Mouse (Mus musculus): ENCODE measurements around the gene Gm3336. TPM values are rescaled to one million over a fixed set of nuclear protein-coding genes. Genes with fewer than 3 reads are reported as not detected.

Gm3336 gene
- total and polyA plus RNA-seq, 2 experiments, result 0.28 to 1.0 TPM

DNA sequence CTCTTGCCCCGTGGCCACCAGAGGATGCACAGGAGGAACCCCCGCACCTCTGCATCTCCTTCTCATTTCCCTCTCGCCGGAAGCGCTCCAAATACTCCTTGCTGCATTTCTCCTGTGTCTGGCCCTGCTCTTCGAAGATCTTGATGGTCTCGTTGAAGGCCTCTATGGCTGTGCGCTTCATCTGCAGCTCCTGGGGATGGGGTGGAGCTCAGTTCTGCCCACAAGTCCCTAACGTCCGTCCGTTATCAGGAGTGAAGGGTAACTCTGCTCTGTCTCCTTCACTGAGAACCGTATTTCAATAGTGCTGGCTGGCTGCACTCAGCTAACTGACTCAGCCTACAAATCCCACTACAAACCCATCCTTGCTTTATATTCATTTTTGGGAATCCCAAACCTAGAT, 51.5 kb downstream of the Gm3336 start:
- Histone ChIP-seq H3K27me3 (ENCODE audit: control insufficient read depth, insufficient read depth, low read length) (no peaks in the 10 kb centered on the region), H3K36me3 (ENCODE audit: control insufficient read depth, insufficient read depth, low read length) (no peaks in the 10 kb centered on the region), H3K79me2 (ENCODE audit: control insufficient read depth, insufficient read depth, low read length) (no peaks in the 10 kb centered on the region), H3K4me1 (ENCODE audit: control insufficient read depth, insufficient read depth, low read length) (peaks cover 7% of the 10 kb centered on the region; the same call in 1 of the 2 replicates), H3K9ac (ENCODE audit: low read depth, low read length) (no peak overlapping the region), H3K27ac (replicated peaks; ENCODE audit: insufficient read depth, low read depth, low read length) (no peak overlapping the region), H3K4me3 (ENCODE audit: insufficient read depth, low read depth, low read length) (no peak overlapping the region)
- 82% methylated on average over 12 of the region's 12 CpGs for WGBS
- TF ChIP-seq CTCF (IDR thresholded peaks at IDR 0.05; ENCODE audit: low read depth, low read length) (no peak), POLR2A (IDR thresholded peaks at IDR 0.05; ENCODE audit: extremely low read depth, insufficient read depth, low read length) (no peak)
- no peak for DNase-seq (ENCODE audit: extremely low read depth, low read depth, low spot score)

DNA sequence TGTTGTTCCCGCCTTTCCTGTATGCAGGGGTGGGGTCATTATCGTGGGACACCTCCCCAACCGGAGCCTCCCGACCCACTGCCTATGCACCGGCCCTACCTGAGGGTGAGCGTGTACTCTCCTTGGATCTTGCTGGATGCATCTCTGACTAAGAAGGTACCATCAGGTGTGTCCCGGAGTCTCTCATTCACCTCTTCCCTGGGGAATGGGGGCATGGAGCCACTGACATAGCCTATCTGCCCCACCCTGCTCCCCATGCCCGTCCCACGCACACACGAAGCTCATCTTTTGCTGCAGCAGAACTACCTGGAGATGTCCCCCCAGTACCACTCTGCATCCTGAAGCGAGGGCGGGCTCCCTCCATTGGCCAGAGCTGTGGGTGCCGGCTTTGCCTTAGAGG, 52.4 kb downstream of the Gm3336 start:
- TF ChIP-seq CTCF (IDR thresholded peaks at IDR 0.05; ENCODE audit: low read depth, low read length), result no peak
- no peak for TF ChIP-seq POLR2A (IDR thresholded peaks at IDR 0.05; ENCODE audit: extremely low read depth, insufficient read depth, low read length)
- H3K9ac ChIP-seq (ENCODE audit: low read depth, low read length), result no peak overlapping the region
- DNase-seq (ENCODE audit: extremely low read depth, low read depth, low spot score), result no peak
- H3K4me3 ChIP-seq (ENCODE audit: insufficient read depth, low read depth, low read length), result no peak overlapping the region
- 96% methylated on average over 13 of the region's 13 CpGs for WGBS
- no peak overlapping the region for H3K27ac ChIP-seq (replicated peaks; ENCODE audit: insufficient read depth, low read depth, low read length)
- peaks cover 9% of the 10 kb centered on the region for H3K4me1 ChIP-seq (ENCODE audit: control insufficient read depth, insufficient read depth, low read length)
- no peaks in the 10 kb centered on the region for H3K36me3 ChIP-seq (ENCODE audit: control insufficient read depth, insufficient read depth, low read length)
- no peaks in the 10 kb centered on the region for H3K79me2 ChIP-seq (ENCODE audit: control insufficient read depth, insufficient read depth, low read length)
- no peaks in the 10 kb centered on the region for H3K27me3 ChIP-seq (ENCODE audit: control insufficient read depth, insufficient read depth, low read length)

DNA sequence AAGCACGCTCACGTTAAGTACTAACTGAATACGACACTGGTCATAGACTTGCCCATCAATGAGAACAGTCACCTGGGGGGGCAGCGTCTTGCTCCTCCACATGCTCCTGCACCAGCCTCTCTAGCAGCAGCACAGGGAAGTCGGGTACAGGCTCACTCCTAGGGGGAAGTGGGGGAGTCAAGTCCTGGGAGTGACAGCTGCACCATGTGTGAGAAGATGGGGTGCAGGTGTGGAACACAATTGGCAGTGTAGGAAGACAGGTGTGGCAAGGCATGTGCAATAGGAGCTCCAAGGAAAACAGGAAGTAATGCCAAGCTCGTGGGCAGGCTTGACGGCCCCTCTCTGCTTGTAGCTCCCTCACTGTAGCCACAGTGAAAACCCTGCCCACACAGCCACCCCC, 52.9 kb downstream of the Gm3336 start:
- WGBS, result 93% methylated on average over 7 of the region's 7 CpGs
- peaks cover 2% of the 10 kb centered on the region; the same call in 1 of the 2 replicates for H3K79me2 ChIP-seq (ENCODE audit: control insufficient read depth, insufficient read depth, low read length)
- no peak overlapping the region for H3K4me3 ChIP-seq (ENCODE audit: insufficient read depth, low read depth, low read length)
- no peak for DNase-seq (ENCODE audit: extremely low read depth, low read depth, low spot score)
- no peak for TF ChIP-seq CTCF (IDR thresholded peaks at IDR 0.05; ENCODE audit: low read depth, low read length)
- TF ChIP-seq POLR2A (IDR thresholded peaks at IDR 0.05; ENCODE audit: extremely low read depth, insufficient read depth, low read length), result no peak
- H3K36me3 ChIP-seq (ENCODE audit: control insufficient read depth, insufficient read depth, low read length), result no peaks in the 10 kb centered on the region
- no peaks in the 10 kb centered on the region for H3K27me3 ChIP-seq (ENCODE audit: control insufficient read depth, insufficient read depth, low read length)
- no peak overlapping the region for H3K9ac ChIP-seq (ENCODE audit: low read depth, low read length)
- peaks cover 11% of the 10 kb centered on the region for H3K4me1 ChIP-seq (ENCODE audit: control insufficient read depth, insufficient read depth, low read length)
- H3K27ac ChIP-seq (replicated peaks; ENCODE audit: insufficient read depth, low read depth, low read length), result no peak overlapping the region

DNA sequence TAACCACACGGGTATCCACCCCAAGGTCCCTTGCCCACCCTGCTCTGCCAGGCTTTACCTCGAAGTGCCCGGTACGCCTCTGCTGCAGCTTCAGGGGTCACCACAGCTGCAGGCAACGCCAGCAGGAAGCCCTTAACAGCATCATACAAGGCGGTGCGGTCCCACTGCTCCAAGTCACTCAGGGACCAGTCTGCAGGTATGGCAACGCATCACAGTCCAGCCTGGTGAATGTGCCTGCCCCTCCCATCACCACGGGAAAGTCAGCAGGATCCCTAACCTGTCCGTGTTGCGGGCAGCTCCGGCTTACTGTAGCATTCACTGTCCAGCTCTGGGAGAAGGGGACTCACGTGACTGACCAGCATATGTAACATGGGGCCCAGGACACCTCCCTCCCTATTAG, 53.7 kb downstream of the Gm3336 start:
- no peak for TF ChIP-seq POLR2A (IDR thresholded peaks at IDR 0.05; ENCODE audit: extremely low read depth, insufficient read depth, low read length)
- TF ChIP-seq CTCF (IDR thresholded peaks at IDR 0.05; ENCODE audit: low read depth, low read length), result no peak
- 95% methylated on average over 13 of the region's 13 CpGs for WGBS
- DNase-seq (ENCODE audit: extremely low read depth, low read depth, low spot score), result no peak
- Histone ChIP-seq H3K27ac (replicated peaks; ENCODE audit: insufficient read depth, low read depth, low read length) (no peak overlapping the region), H3K79me2 (ENCODE audit: control insufficient read depth, insufficient read depth, low read length) (peaks cover 5% of the 10 kb centered on the region; the same call in 1 of the 2 replicates), H3K4me1 (ENCODE audit: control insufficient read depth, insufficient read depth, low read length) (peaks cover 9% of the 10 kb centered on the region), H3K4me3 (ENCODE audit: insufficient read depth, low read depth, low read length) (no peak overlapping the region), H3K27me3 (ENCODE audit: control insufficient read depth, insufficient read depth, low read length) (no peaks in the 10 kb centered on the region), H3K9ac (ENCODE audit: low read depth, low read length) (no peak overlapping the region), H3K36me3 (ENCODE audit: control insufficient read depth, insufficient read depth, low read length) (no peaks in the 10 kb centered on the region)

Other genes starting within 250 kb of the Gm3336 start
- 3.5 and 4.5 TPM in 2 replicates for gene Klhl26, start 241.6 kb upstream of the Gm3336 start, total RNA-seq (2014; rRNA removed)
- gene Klhl26, start 241.6 kb upstream of the Gm3336 start, polyA plus RNA-seq (2012; rRNA removed), result 13.7 and 15.3 TPM in 2 replicates
- 0.34 TPM in 1 of 2 replicates, not detected in the other for gene Tmem59l, start 231.2 kb upstream of the Gm3336 start, total RNA-seq (2014; rRNA removed)
- gene Tmem59l, start 231.2 kb upstream of the Gm3336 start, polyA plus RNA-seq (2012; rRNA removed), result 0.10 TPM in 1 of 2 replicates, not detected in the other
- not detected in 2 replicates for gene Crlf1, start 225.4 kb upstream of the Gm3336 start, total RNA-seq (2014; rRNA removed)
- gene Crlf1, start 225.4 kb upstream of the Gm3336 start, polyA plus RNA-seq (2012; rRNA removed), result not detected in 2 replicates
- 60.8 and 75.2 TPM in 2 replicates for gene Rex1bd, start 211.8 kb upstream of the Gm3336 start, total RNA-seq (2014; rRNA removed)
- 141 and 152 TPM in 2 replicates for gene Rex1bd, start 211.8 kb upstream of the Gm3336 start, polyA plus RNA-seq (2012; rRNA removed)
- 750 and 1,062 TPM in 2 replicates for gene Uba52, start 207.7 kb upstream of the Gm3336 start, total RNA-seq (2014; rRNA removed)
- gene Uba52, start 207.7 kb upstream of the Gm3336 start, polyA plus RNA-seq (2012; rRNA removed), result 596 and 770 TPM in 2 replicates
- gene Fkbp8, start 190.8 kb upstream of the Gm3336 start, total RNA-seq (2014; rRNA removed), result 271 and 321 TPM in 2 replicates
- 455 and 489 TPM in 2 replicates for gene Fkbp8, start 190.8 kb upstream of the Gm3336 start, polyA plus RNA-seq (2012; rRNA removed)
- gene Kxd1, start 190.6 kb upstream of the Gm3336 start, total RNA-seq (2014; rRNA removed), result 36.7 and 42.6 TPM in 2 replicates
- 68.4 and 72.3 TPM in 2 replicates for gene Kxd1, start 190.6 kb upstream of the Gm3336 start, polyA plus RNA-seq (2012; rRNA removed)
- gene Ell, start 179.1 kb upstream of the Gm3336 start, total RNA-seq (2014; rRNA removed), result 10.0 and 13.6 TPM in 2 replicates
- 19.6 and 25.0 TPM in 2 replicates for gene Ell, start 179.1 kb upstream of the Gm3336 start, polyA plus RNA-seq (2012; rRNA removed)
- gene Isyna1, start 124.2 kb upstream of the Gm3336 start, total RNA-seq (2014; rRNA removed), result 3.2 and 6.4 TPM in 2 replicates
- 9.4 and 16.6 TPM in 2 replicates for gene Isyna1, start 124.2 kb upstream of the Gm3336 start, polyA plus RNA-seq (2012; rRNA removed)
- gene Ssbp4, start 109.7 kb upstream of the Gm3336 start, total RNA-seq (2014; rRNA removed), result 2.3 and 5.0 TPM in 2 replicates
- 13.5 and 16.4 TPM in 2 replicates for gene Ssbp4, start 109.7 kb upstream of the Gm3336 start, polyA plus RNA-seq (2012; rRNA removed)
- 1.4 and 2.3 TPM in 2 replicates for gene Lrrc25, start 102.4 kb upstream of the Gm3336 start, total RNA-seq (2014; rRNA removed)
- gene Lrrc25, start 102.4 kb upstream of the Gm3336 start, polyA plus RNA-seq (2012; rRNA removed), result 2.5 and 7.0 TPM in 2 replicates
- 5.8 and 12.6 TPM in 2 replicates for gene Gdf15, start 86.1 kb upstream of the Gm3336 start, total RNA-seq (2014; rRNA removed)
- gene Gdf15, start 86.1 kb upstream of the Gm3336 start, polyA plus RNA-seq (2012; rRNA removed), result 23.8 and 27.7 TPM in 2 replicates
- 39.1 and 42.6 TPM in 2 replicates for gene Pgpep1, start 58.2 kb upstream of the Gm3336 start, total RNA-seq (2014; rRNA removed)
- gene Pgpep1, start 58.2 kb upstream of the Gm3336 start, polyA plus RNA-seq (2012; rRNA removed), result 91.3 and 117 TPM in 2 replicates
- gene Lsm4, start 45.3 kb upstream of the Gm3336 start, total RNA-seq (2014; rRNA removed), result 30.8 and 35.4 TPM in 2 replicates
- gene Lsm4, start 45.3 kb upstream of the Gm3336 start, polyA plus RNA-seq (2012; rRNA removed), result 35.4 and 51.8 TPM in 2 replicates
- gene Jund, start 19.6 kb upstream of the Gm3336 start, total RNA-seq (2014; rRNA removed), result 26.6 and 36.6 TPM in 2 replicates
- 111 and 120 TPM in 2 replicates for gene Jund, start 19.6 kb upstream of the Gm3336 start, polyA plus RNA-seq (2012; rRNA removed)
- gene Iqcn, start 15.1 kb upstream of the Gm3336 start, total RNA-seq (2014; rRNA removed), result not detected in 2 replicates
- gene Iqcn, start 15.1 kb upstream of the Gm3336 start, polyA plus RNA-seq (2012; rRNA removed), result not detected in 2 replicates
- gene Pde4c, start 5.2 kb downstream of the Gm3336 start, total RNA-seq (2014; rRNA removed), result 10.6 and 16.3 TPM in 2 replicates
- 26.5 and 28.0 TPM in 2 replicates for gene Pde4c, start 5.2 kb downstream of the Gm3336 start, polyA plus RNA-seq (2012; rRNA removed)
- 2.7 and 4.1 TPM in 2 replicates for gene Rab3a, start 36.1 kb downstream of the Gm3336 start, total RNA-seq (2014; rRNA removed)
- gene Rab3a, start 36.1 kb downstream of the Gm3336 start, polyA plus RNA-seq (2012; rRNA removed), result 10.4 and 11.9 TPM in 2 replicates
- gene Mpv17l2, start 42.4 kb downstream of the Gm3336 start, total RNA-seq (2014; rRNA removed), result 13.7 and 20.9 TPM in 2 replicates
- gene Mpv17l2, start 42.4 kb downstream of the Gm3336 start, polyA plus RNA-seq (2012; rRNA removed), result 33.9 and 39.3 TPM in 2 replicates
- gene Pik3r2, start 58.2 kb downstream of the Gm3336 start, total RNA-seq (2014; rRNA removed), result 7.7 and 10.9 TPM in 2 replicates
- gene Pik3r2, start 58.2 kb downstream of the Gm3336 start, polyA plus RNA-seq (2012; rRNA removed), result 38.2 and 53.9 TPM in 2 replicates
- 14.8 and 16.7 TPM in 2 replicates for gene Mast3, start 86.5 kb downstream of the Gm3336 start, total RNA-seq (2014; rRNA removed)
- gene Mast3, start 86.5 kb downstream of the Gm3336 start, polyA plus RNA-seq (2012; rRNA removed), result 21.2 and 29.0 TPM in 2 replicates
- gene Il12rb1, start 89.9 kb downstream of the Gm3336 start, total RNA-seq (2014; rRNA removed), result 0.37 and 0.40 TPM in 2 replicates
- gene Il12rb1, start 89.9 kb downstream of the Gm3336 start, polyA plus RNA-seq (2012; rRNA removed), result 0.34 and 0.60 TPM in 2 replicates
- 15.6 and 33.8 TPM in 2 replicates for gene Arrdc2, start 121.2 kb downstream of the Gm3336 start, total RNA-seq (2014; rRNA removed)
- gene Arrdc2, start 121.2 kb downstream of the Gm3336 start, polyA plus RNA-seq (2012; rRNA removed), result 25.7 and 29.5 TPM in 2 replicates
- 6.2 and 6.4 TPM in 2 replicates for gene Kcnn1, start 144.7 kb downstream of the Gm3336 start, total RNA-seq (2014; rRNA removed)
- 8.4 and 10.6 TPM in 2 replicates for gene Kcnn1, start 144.7 kb downstream of the Gm3336 start, polyA plus RNA-seq (2012; rRNA removed)
- gene Ccdc124, start 155.4 kb downstream of the Gm3336 start, total RNA-seq (2014; rRNA removed), result 17.2 and 22.1 TPM in 2 replicates
- gene Ccdc124, start 155.4 kb downstream of the Gm3336 start, polyA plus RNA-seq (2012; rRNA removed), result 34.0 and 34.4 TPM in 2 replicates
- not detected in 2 replicates for gene Slc5a5, start 174.2 kb downstream of the Gm3336 start, total RNA-seq (2014; rRNA removed)
- not detected in 2 replicates for gene Slc5a5, start 174.2 kb downstream of the Gm3336 start, polyA plus RNA-seq (2012; rRNA removed)
- gene Rpl18a, start 178.9 kb downstream of the Gm3336 start, total RNA-seq (2014; rRNA removed), result 318 and 506 TPM in 2 replicates
- gene Rpl18a, start 178.9 kb downstream of the Gm3336 start, polyA plus RNA-seq (2012; rRNA removed), result 1,953 and 2,350 TPM in 2 replicates
- gene Map1s, start 187.4 kb downstream of the Gm3336 start, total RNA-seq (2014; rRNA removed), result 1.8 and 3.0 TPM in 2 replicates
- 4.6 and 8.7 TPM in 2 replicates for gene Map1s, start 187.4 kb downstream of the Gm3336 start, polyA plus RNA-seq (2012; rRNA removed)

Measured in liver, adult 2 months (tissue).